Mouse (Mus musculus): ENCODE results near the gene Hist1h2bc.

- TF ChIP-seq POLR2A (IDR thresholded peaks at IDR 0.05; ENCODE audit: extremely low read depth, insufficient read depth, low read length) (no peak), CTCF (IDR thresholded peaks at IDR 0.05; ENCODE audit: low read depth, low read length) (no peak)
Measured at GRCm38 (mm10) chr13:23708654-23709053, 24.7 kb downstream of the Hist1h2bc start.
